Comparison of ENCODE assay signal across 25 mouse cellular contexts in the genomic region with DNA sequence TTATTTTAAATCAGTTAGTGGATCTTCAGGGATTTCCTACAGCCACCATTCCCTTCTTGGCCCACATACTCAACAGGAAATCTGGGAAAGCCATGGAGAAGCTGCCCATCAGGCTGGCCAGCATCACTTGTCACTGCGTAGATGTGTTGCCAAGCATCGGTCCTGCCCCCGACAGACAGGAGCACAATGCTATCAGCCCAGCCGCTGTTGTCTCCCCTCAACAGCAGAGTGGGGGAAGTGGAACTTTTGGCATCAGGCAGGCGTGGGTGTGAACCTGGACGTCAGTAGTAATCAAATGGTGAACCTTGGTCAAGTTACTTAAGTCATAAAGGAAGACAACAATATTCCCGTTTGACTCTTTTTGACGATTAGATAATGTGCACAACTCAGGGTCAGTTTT. TPM values are rescaled to one million over a fixed set of nuclear protein-coding genes. Genes with fewer than 3 reads are reported as not detected.
DNase-seq lines count a peak whose midpoint lies in the region; ATAC-seq and TF ChIP-seq lines count a peak whose summit lies in the region.
"Had no signal": no experiment of that assay in that cellular context is flagged by ENCODE, and none has a peak within 500 bp of the region (broad histone marks: within the 10 kb centered on the region; RNA-seq: fewer than 3 reads in every experiment).

No protein-coding gene starts in this region.

- peak; percentile 74 for ATAC-seq in heart, embryonic 12.5 days (ENCODE audit: insufficient number of reproducible peaks, low FRiP score)
- ATAC-seq in midbrain, embryonic 15.5 days (replicated peaks), result no peak
- ATAC-seq: activated CD4-positive, CD25-positive, alpha-beta regulatory T cell, adult 4 months; forebrain, embryonic 16.5 days; liver, postnatal 0 days; lung, postnatal 0 days; midbrain, embryonic 16.5 days had no signal

- no peak overlapping the region for H3K4me2 ChIP-seq in heart, embryonic 12.5 days
- no peak overlapping the region for H3K4me2 ChIP-seq in midbrain, embryonic 15.5 days
- H3K4me2 ChIP-seq: limb, embryonic 12.5 days; liver, embryonic 11.5 days had no signal

- no peak overlapping the region for H3K9ac ChIP-seq in heart, embryonic 12.5 days
- no peak overlapping the region for H3K9ac ChIP-seq in midbrain, embryonic 15.5 days
- H3K9ac ChIP-seq: limb, embryonic 12.5 days; liver, postnatal 0 days had no signal

- H3K27ac ChIP-seq in heart, embryonic 12.5 days (ENCODE audit: poor library complexity, severe bottlenecking), result no peak overlapping the region
- peak overlapping the region; percentile 72 for H3K27ac ChIP-seq in small intestine, adult 2 months (ENCODE audit: insufficient read depth, low read depth, low read length)
- no peak overlapping the region for H3K27ac ChIP-seq in midbrain, embryonic 15.5 days
- H3K27ac ChIP-seq: forebrain, embryonic 10.5 days; limb, embryonic 12.5 days; macrophage had no signal

- no peaks in the 10 kb centered on the region; the same call in 1 of the 2 replicates for H3K9me3 ChIP-seq in heart, embryonic 12.5 days (replicated peaks)
- H3K9me3 ChIP-seq in midbrain, embryonic 15.5 days, result no peaks in the 10 kb centered on the region

- H3K4me1 ChIP-seq in heart, embryonic 12.5 days (replicated peaks), result peaks cover 8% of the 10 kb centered on the region; the same call in 1 of the 2 replicates
- peaks cover 32% of the 10 kb centered on the region for H3K4me1 ChIP-seq in small intestine, adult 2 months (ENCODE audit: control insufficient read depth, insufficient read depth, insufficient read length, low read length)
- no peaks in the 10 kb centered on the region for H3K4me1 ChIP-seq in midbrain, embryonic 15.5 days
- H3K4me1 ChIP-seq: forebrain, embryonic 10.5 days had no signal

- no peak overlapping the region for H3K4me3 ChIP-seq in heart, embryonic 12.5 days
- no peak overlapping the region for H3K4me3 ChIP-seq in small intestine, adult 2 months (ENCODE audit: low read depth, low read length)
- no peak overlapping the region for H3K4me3 ChIP-seq in midbrain, embryonic 15.5 days
- H3K4me3 ChIP-seq: forebrain, embryonic 10.5 days; limb, embryonic 12.5 days; myocyte had no signal

- TF ChIP-seq POLR2A in small intestine, adult 2 months (IDR thresholded peaks at IDR 0.05; ENCODE audit: low read depth, low read length), result no peak

- H3K36me3 ChIP-seq in heart, embryonic 12.5 days, result no peaks in the 10 kb centered on the region
- no peaks in the 10 kb centered on the region for H3K36me3 ChIP-seq in small intestine, adult 2 months (ENCODE audit: control insufficient read depth, insufficient read depth, low read length)
- H3K36me3 ChIP-seq in midbrain, embryonic 15.5 days (replicated peaks), result no peaks in the 10 kb centered on the region
- H3K36me3 ChIP-seq: forebrain, embryonic 10.5 days; limb, embryonic 12.5 days had no signal

- intact Hi-C loops in heart, postnatal 10 days (cut with DNase I), result no loop called here

- no peak for TF ChIP-seq CTCF in small intestine, adult 2 months (IDR thresholded peaks at IDR 0.05; ENCODE audit: extremely low read depth, insufficient read length, insufficient replicate concordance, low read depth, low read length)

- H3K27me3 ChIP-seq in heart, embryonic 12.5 days (replicated peaks), result no peaks in the 10 kb centered on the region
- H3K27me3 ChIP-seq in small intestine, adult 2 months (ENCODE audit: control insufficient read depth, insufficient read depth, low read length), result no peaks in the 10 kb centered on the region
- H3K27me3 ChIP-seq in midbrain, embryonic 15.5 days (replicated peaks), result no peaks in the 10 kb centered on the region

- peak; percentile 36 for DNase-seq in heart, adult 8-10 months (ENCODE audit: low spot score)
- DNase-seq in heart, postnatal 10 days, result peak; percentile 49 to 51
- DNase-seq in adrenal gland, postnatal 25 days, result no peak
- no peak for DNase-seq in urinary bladder, adult 2 months (ENCODE audit: low spot score)
- DNase-seq: adrenal gland, adult 8-10 months; cerebellum, adult 18-20 months; cerebellum, postnatal 14 days; gastrocnemius, postnatal 25 days; kidney, adult 2 months; kidney, postnatal 14 days; layer of hippocampus, postnatal 36 days; liver, postnatal 0 days; thymus, postnatal 14 days had no signal

- WGBS in heart, embryonic 12.5 days, result 36% methylated on average over 8 of the region's 8 CpGs
- WGBS in small intestine, adult 2 months, result 19% methylated on average over 8 of the region's 8 CpGs
- WGBS in midbrain, embryonic 15.5 days, result 89% methylated on average over 8 of the region's 8 CpGs

RNA-seq across cellular contexts. Expression of a gene that starts 9.8 kb away (rescaled TPM):
- 10 to 100 TPM in 3 of 4 experiments, 1 to 10 TPM in 1; 9.3 to 13.4 (median 10.9) TPM for total RNA-seq in heart, adult 8-10 months (2022)
- 24.0 and 24.2 TPM in 2 replicates for polyA plus RNA-seq in heart, embryonic 12.5 days (2016; fragmentation: Nextera tagmentation; extraction: Ambion mirVana)
- 10 to 100 TPM; 22.5 to 23.5 TPM for total RNA-seq in heart, postnatal 10 days (2021)
- 6.3 and 7.4 TPM in 2 replicates for polyA plus RNA-seq in small intestine, adult 2 months (2012; rRNA removed)
- 45.2 and 46.4 TPM in 2 replicates for polyA plus RNA-seq in midbrain, embryonic 15.5 days (2015; fragmentation: Nextera tagmentation; extraction: Ambion mirVana)
- total RNA-seq in adrenal gland, postnatal 25 days (2021), result 86.8 and 106 TPM in 2 replicates
- polyA plus RNA-seq in urinary bladder, adult 2 months (2012; rRNA removed), result 4.9 and 7.5 TPM in 2 replicates

Comparison
In these comparisons a context has a peak if more than half of its experiments do, and no peak if none do; other contexts are left out.
1. DNase-seq: peak in heart, adult 8-10 months (single experiment) and heart, postnatal 10 days (2 of 2); none in adrenal gland, postnatal 25 days (single experiment) and urinary bladder, adult 2 months (single experiment).